Mouse (Mus musculus) heart, postnatal 0 days (tissue): ENCODE data around the gene Ubxn6.

Experiments used
- CTCF ChIP-seq: IDR thresholded peaks from 2 replicates; pipeline ENCODE4 v1.5.1; 2016; ENCODE audit warnings: antibody characterized with exemption, control low read depth, low read depth
- EP300 ChIP-seq: IDR thresholded peaks from 2 replicates; pipeline ENCODE4 v1.6.1; 2016; ENCODE audit warnings: antibody characterized with exemption, low read depth

- TF ChIP-seq EP300: no peak
- TF ChIP-seq CTCF: no peak
Measured at GRCm38 (mm10) chr17:56071126-56071525, 3.7 kb downstream of the Ubxn6 start.
